Mouse (Mus musculus) heart, adult 2 months (tissue): ENCODE results near the gene Pcbp2.

Source experiments
- CTCF ChIP-seq: fragments of 200-600 bp; IDR thresholded peaks from 2 replicates; pipeline ENCODE4 v1.8.1; 2022; ENCODE audit warnings: antibody characterized with exemption, mild to moderate bottlenecking, moderate library complexity
- EP300 ChIP-seq: fragments of 200-500 bp; IDR thresholded peaks from 2 replicates; pipeline ENCODE4 v1.6.1; 2011; ENCODE audit warnings: low read depth, low read length, control low read depth; ENCODE audit not compliant: insufficient read depth
- POLR2A ChIP-seq: fragments of 200-500 bp; IDR thresholded peaks from 2 replicates; pipeline ENCODE4 v1.6.1; 2011; ENCODE audit warnings: mild to moderate bottlenecking, low read depth, low read length, control low read depth; ENCODE audit not compliant: insufficient read depth

GRCm38 (mm10) chr15:102546246-102546645 lies 75.9 kb downstream of the Pcbp2 start:
- TF ChIP-seq EP300 (no peak), POLR2A (no peak), CTCF (no peak)
